Mouse (Mus musculus) adrenal gland, adult 2 months (tissue): ENCODE data around the gene Gtf2ird1. TPM values are rescaled to one million over a fixed set of nuclear protein-coding genes. Genes with fewer than 3 reads are reported as not detected.

ENCODE experiments used
- DNase-seq: peaks from one replicate; pipeline ENCODE4 v3.0.0; 2021
- polyA plus RNA-seq: library from polyadenylated mRNA; depleted of rRNA; stranded (reverse); fragments of >200 nt; gene quantifications from 2 replicates; pipeline ENCODE4 v1.2.3, GENCODE M21; 2012
- total RNA-seq, 2 experiments: library from RNA; stranded (reverse); gene quantifications; 2 replicates each; pipeline ENCODE4 v1.2.3; 2021

The Gtf2ird1 gene
- total and polyA plus RNA-seq, 3 experiments = 21.2 to 66.0 (median 51.6) TPM

GRCm38 (mm10) chr5:134445208-134445831, 11.2 kb downstream of the Gtf2ird1 start:
- DNase-seq = no peak

- peak; percentile 2 for DNase-seq
Measured at GRCm38 (mm10) chr5:134444473-134444872, 12.0 kb downstream of the Gtf2ird1 start.

- no peak for DNase-seq
Measured at GRCm38 (mm10) chr5:134442066-134442465, 14.4 kb downstream of the Gtf2ird1 start.

- DNase-seq = no peak
Measured at GRCm38 (mm10) chr5:134441105-134441504, 15.4 kb downstream of the Gtf2ird1 start.

GRCm38 (mm10) chr5:134440098-134440497, 16.4 kb downstream of the Gtf2ird1 start:
- peak; percentile 94 for DNase-seq

GRCm38 (mm10) chr5:134439481-134439880, 17.0 kb downstream of the Gtf2ird1 start:
- DNase-seq = no peak

- no peak for DNase-seq
Measured at GRCm38 (mm10) chr5:134438676-134439425, 17.7 kb downstream of the Gtf2ird1 start.

- peak; percentile 96 for DNase-seq
Measured at GRCm38 (mm10) chr5:134437459-134437827, 19.1 kb downstream of the Gtf2ird1 start.

- no peak for DNase-seq
Measured at GRCm38 (mm10) chr5:134436782-134437458, 19.6 kb downstream of the Gtf2ird1 start.

GRCm38 (mm10) chr5:134435836-134436331, 20.6 kb downstream of the Gtf2ird1 start:
- peak; percentile 90 for DNase-seq

- peak; percentile 42 for DNase-seq
Measured at GRCm38 (mm10) chr5:134433137-134433536, 23.4 kb downstream of the Gtf2ird1 start.

- DNase-seq = no peak
Measured at GRCm38 (mm10) chr5:134430087-134430486, 26.4 kb downstream of the Gtf2ird1 start.

GRCm38 (mm10) chr5:134427664-134428063, 28.9 kb downstream of the Gtf2ird1 start:
- no peak for DNase-seq

- DNase-seq = no peak
Measured at GRCm38 (mm10) chr5:134425601-134426000, 30.9 kb downstream of the Gtf2ird1 start.

- peak; percentile 85 for DNase-seq
Measured at GRCm38 (mm10) chr5:134423930-134424329, 32.6 kb downstream of the Gtf2ird1 start.

- peak; percentile 54 for DNase-seq
Measured at GRCm38 (mm10) chr5:134423372-134423771, 33.1 kb downstream of the Gtf2ird1 start.

- DNase-seq = no peak
Measured at GRCm38 (mm10) chr5:134422265-134422925, 34.1 kb downstream of the Gtf2ird1 start.

- peak; percentile 78 for DNase-seq
Measured at GRCm38 (mm10) chr5:134421061-134421460, 35.5 kb downstream of the Gtf2ird1 start.

GRCm38 (mm10) chr5:134419700-134420099, 36.8 kb downstream of the Gtf2ird1 start:
- DNase-seq = no peak

- DNase-seq = peak; percentile 89
Measured at GRCm38 (mm10) chr5:134418315-134419074, 38.0 kb downstream of the Gtf2ird1 start.

GRCm38 (mm10) chr5:134412341-134412740, 44.2 kb downstream of the Gtf2ird1 start:
- no peak for DNase-seq
